Mouse (Mus musculus) cerebellum, adult 11 months (tissue): ENCODE data around the gene Bcar1.

ENCODE experiments used
- DNase-seq: peaks from one replicate; pipeline ENCODE4 v3.0.0; 2022

Bcar1 gene

GRCm38 (mm10) chr8:111713291-111713690, 30.3 kb downstream of the Bcar1 start:
- no peak for DNase-seq

DNA sequence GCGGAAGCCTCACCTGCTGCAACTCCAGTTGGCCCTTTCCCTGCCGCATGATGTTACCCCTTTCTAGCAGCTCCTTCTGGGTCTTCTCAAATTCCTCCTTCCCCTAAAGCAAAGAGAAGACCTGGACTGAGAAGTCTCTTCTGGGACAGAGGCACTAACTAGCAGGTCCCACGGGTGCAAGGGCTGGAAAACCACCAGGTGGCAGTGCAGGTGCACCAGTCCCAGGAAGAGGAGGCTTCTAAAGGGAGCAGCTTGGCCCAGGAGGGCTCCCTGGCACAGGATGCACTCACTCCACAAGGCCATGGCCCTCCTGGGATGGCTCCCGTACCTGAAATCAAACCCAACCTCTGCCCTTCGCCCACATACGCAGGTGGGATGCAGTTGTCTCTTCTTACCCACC, 31.0 kb downstream of the Bcar1 start:
- DNase-seq: peak; percentile 90

DNA sequence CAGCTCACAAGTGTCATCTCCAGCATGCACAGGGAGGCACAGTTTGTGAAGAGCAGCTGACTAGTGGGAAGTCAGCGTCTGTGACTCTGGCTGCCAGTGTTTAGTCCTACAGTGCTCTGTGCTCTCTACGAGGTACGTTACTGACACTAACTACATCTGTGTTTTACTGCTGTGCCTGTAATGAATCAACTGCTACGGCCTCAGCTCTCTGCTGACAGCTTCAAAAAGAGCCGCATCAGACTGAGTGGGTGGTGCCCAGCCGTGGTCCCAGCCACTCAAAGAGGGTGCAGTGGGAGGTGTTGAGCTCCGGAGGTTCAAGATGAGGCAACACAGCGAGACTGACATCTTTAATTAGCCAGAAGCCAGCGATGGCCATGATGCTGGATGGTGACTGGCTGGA, 31.5 kb downstream of the Bcar1 start:
- no peak for DNase-seq

GRCm38 (mm10) chr8:111710777-111711485, 32.7 kb downstream of the Bcar1 start:
- no peak for DNase-seq

DNA sequence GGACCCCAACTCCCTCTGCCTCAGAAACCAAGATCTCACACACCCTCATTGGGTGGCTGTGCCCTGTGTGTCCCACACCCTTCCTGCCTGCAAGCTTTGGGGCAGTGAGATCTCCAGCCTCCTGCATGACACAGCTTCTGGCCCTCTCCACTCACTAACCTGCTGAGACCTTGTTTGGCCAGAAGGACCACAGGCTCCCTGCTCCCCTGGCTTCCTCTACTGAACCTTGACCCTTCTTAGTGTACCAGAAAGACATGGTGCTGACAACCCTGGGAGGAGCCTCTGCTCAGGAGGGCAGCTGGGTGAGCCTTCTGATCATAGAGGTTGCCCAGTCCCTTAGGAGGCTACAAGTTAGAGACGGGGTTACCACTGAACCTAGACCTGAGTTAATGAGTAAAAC, 34.4 kb downstream of the Bcar1 start:
- DNase-seq: no peak

- DNase-seq: no peak
Measured at GRCm38 (mm10) chr8:111708265-111708664, 35.3 kb downstream of the Bcar1 start.

- DNase-seq: no peak
Measured at GRCm38 (mm10) chr8:111705699-111706098, 37.9 kb downstream of the Bcar1 start.

DNA sequence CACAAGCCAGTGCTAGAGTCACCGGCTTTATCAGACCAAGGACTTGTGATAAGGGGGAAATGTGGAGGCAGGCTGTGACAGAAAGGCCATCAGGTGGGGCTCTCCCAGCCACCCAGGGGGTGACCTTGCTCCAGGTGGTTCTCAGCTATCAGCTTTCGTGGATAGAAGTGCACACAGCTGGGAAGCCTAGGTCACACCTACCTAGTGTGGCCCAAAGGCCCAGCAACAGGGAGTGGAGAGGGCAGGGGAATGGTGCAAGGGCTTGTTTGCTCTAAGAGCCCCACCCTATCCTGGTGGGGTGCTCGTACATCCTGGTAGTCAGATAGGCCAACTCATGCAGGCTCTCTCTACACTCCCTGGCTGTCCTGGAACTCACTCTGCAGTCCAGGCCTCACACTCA, 38.4 kb downstream of the Bcar1 start:
- no peak for DNase-seq

GRCm38 (mm10) chr8:111704585-111704984, 39.0 kb downstream of the Bcar1 start:
- no peak for DNase-seq

- DNase-seq: no peak
Measured at GRCm38 (mm10) chr8:111701380-111701779, 42.2 kb downstream of the Bcar1 start.

- DNase-seq: no peak
Measured at GRCm38 (mm10) chr8:111700740-111701139, 42.9 kb downstream of the Bcar1 start.

DNA sequence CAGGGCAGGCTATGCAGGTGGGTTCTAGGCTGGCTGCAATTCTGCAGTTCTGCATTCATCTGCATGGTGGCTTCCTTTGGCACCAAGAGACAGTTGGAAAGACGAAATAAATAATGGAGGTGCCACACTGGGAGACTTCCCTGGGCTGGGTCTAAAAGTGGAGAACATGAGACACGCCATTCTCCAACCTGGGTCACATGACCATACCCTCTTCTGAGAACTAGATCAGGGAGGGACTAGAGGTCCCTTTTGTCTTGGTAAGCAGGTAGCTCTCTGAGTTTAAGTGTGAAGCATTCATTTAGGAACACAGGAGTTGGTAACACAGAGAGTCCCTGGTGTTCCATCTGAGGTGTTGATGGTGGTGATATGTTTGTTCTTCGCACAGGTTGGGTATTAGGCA, 43.4 kb downstream of the Bcar1 start:
- DNase-seq: no peak

- no peak for DNase-seq
Measured at GRCm38 (mm10) chr8:111699035-111699434, 44.6 kb downstream of the Bcar1 start.

DNA sequence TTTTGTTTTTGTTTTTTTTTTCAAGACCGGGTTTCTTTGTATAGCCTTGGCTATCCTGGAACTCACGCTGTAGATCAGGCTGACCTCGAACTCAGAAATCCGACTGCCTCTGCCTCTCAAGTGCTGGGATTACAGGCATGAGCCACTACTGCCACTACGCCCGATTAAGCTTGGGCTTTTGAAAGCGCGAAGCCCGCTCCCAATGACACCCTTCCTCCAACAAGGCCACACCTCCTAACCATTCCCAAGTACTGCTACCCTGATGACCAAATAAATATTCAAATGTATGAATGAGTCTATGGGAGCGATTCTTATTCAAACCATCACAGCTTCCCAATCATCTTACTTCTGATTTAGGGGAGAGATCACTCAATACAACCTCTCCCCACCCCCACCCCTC, 46.0 kb downstream of the Bcar1 start:
- DNase-seq: no peak

- DNase-seq: no peak
Measured at GRCm38 (mm10) chr8:111695441-111695840, 48.2 kb downstream of the Bcar1 start.

DNA sequence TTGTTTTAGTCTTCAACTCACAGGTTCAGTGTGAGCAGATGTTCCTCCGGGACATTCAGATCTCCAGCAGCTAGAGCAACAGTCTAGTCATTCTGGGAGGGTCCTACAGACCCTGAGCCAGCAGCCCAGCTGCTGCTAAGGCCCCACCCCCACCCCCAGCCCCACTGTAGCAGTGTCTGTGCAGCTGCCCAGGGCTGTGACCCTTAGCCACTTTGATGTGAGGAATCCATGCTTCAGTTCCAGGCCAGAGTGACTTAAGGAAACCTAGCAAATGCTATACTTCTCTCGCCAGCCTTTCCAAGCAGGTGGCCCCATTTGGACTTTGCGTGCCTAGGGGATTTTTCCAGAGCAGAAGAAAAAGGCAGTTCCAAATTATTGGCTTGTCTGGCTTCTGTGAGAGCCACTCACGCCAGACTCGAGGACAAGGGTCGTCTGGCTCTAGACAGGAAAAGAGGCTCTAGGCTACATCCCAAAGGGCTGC, 50.3 kb downstream of the Bcar1 start:
- DNase-seq: no peak

GRCm38 (mm10) chr8:111690960-111691445, 52.6 kb downstream of the Bcar1 start, which contains the start of gene Ctrb1:
Gene Ctrb1, minus strand, starts transcription at chr8:111691010.
- DNase-seq: no peak

DNA sequence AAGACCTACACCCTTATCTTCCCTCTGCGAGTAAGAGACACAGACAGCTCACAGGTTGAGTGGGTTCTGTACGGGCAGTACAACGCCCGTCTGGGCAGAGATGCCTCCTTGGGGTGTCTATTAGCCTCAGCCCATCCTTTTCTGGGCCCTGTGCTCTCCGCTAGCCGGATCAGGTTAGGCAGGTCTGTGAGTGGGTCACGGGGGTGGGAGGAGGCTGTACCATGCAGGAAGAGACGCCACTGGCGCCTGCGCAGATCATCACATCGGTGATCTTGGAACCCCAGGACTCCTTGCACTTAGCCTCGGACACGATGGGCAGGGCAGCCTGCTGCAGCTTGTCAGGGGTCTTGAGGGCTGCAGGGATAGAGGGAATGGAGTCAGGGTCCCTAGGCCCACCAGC, 56.7 kb downstream of the Bcar1 start:
- no peak for DNase-seq

- DNase-seq: no peak
Measured at GRCm38 (mm10) chr8:111682521-111682920, 61.1 kb downstream of the Bcar1 start.

DNA sequence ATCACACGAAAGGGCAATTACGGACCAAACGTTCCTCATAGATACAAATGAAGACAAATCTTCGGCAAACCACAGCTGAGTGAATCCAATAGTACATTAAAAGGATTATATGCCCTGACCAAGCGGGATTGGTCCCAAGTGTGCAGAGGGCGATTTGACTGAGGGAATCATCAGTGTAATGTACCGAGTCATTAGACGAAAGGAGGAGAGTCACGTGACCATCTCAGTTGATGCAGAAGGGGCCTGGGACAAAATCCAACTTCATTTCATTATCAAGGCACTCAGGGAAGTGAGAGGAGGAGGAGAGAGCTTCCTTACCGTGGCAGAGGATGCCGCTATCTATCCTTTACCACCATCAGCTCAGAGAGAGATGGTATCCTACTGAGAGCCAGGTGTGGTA, 62.5 kb downstream of the Bcar1 start:
- DNase-seq: no peak

- no peak for DNase-seq
Measured at GRCm38 (mm10) chr8:111680423-111681028, 63.1 kb downstream of the Bcar1 start.

DNA sequence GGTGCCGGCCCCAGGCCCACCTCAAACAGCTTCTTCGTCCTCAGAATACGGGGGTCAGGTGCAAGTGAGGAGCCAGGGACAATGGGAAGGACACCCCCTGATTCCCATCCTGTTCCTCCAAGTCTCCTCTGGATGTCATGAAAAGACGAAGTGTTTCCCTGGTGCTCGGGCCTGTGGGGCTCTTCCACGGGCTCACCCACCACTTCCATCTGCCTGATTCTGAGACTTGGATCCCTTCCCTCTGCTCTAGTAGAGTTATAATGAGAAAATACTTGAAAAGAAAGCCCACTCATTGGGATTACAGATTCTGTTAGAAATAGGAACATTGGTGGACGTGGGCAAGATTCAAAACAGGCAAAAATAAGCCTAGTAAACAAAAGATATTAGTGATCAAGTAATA, 64.8 kb downstream of the Bcar1 start:
- DNase-seq: no peak

GRCm38 (mm10) chr8:111678111-111678510, 65.5 kb downstream of the Bcar1 start:
- DNase-seq: peak; percentile 57

- DNase-seq: no peak
Measured at GRCm38 (mm10) chr8:111676237-111676636, 67.4 kb downstream of the Bcar1 start.

GRCm38 (mm10) chr8:111666751-111667150, 76.9 kb downstream of the Bcar1 start:
- DNase-seq: no peak
